Comparison of ENCODE assay signal across 15 mouse cellular contexts in the genomic region with DNA sequence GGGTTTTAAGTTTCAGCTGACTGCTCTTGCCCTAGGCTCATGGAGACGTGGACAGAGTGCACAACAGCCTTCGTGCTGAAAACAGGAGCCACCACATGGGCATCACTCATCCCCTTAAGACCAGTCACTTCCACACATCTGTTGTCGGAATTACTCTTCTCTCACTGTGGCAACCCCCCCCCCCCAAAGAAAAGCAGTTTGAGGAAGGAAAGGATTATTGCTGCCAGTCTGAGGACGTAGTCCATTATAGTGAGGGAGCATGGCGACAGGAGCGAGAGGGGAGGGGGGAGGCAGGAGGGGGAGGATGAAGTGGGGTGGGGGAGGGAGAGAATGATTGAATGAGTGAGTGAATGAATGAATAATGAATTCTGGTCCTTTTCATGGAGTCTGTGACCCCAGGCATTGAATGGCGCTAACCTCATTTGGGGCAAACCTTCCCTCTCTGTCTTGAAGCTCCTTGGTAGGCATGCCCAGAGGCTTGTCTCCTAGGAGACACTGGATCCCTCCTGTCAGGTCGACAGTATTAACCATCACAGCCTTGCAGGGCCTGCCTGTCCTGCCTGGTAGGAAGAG.
DNase-seq lines count a peak whose midpoint lies in the region; ATAC-seq lines count a peak whose summit lies in the region.
"Had no signal": no experiment of that assay in that cellular context is flagged by ENCODE, and none has a peak within 500 bp of the region (broad histone marks: within the 10 kb centered on the region; RNA-seq: fewer than 3 reads in every experiment).

No protein-coding gene starts in this region.

- whole genome bisulfite sequencing in intestine, embryonic 15.5 days, result 62% methylated on average over 8 of the region's 8 CpGs
- WGBS in intestine, embryonic 16.5 days, result 62% methylated on average over 8 of the region's 8 CpGs
- WGBS in forebrain, embryonic 13.5 days, result 16% methylated on average over 8 of the region's 8 CpGs
- 11% methylated on average over 8 of the region's 8 CpGs for WGBS in hindbrain, embryonic 16.5 days
- WGBS in neural tube, embryonic 11.5 days, result 17% methylated on average over 8 of the region's 8 CpGs

- no peaks in the 10 kb centered on the region for H3K27me3 ChIP-seq in intestine, embryonic 15.5 days (replicated peaks)
- H3K27me3 ChIP-seq in intestine, embryonic 16.5 days (replicated peaks; ENCODE audit: control insufficient read depth, insufficient read depth, low read length), result no peaks in the 10 kb centered on the region
- no peaks in the 10 kb centered on the region for H3K27me3 ChIP-seq in forebrain, embryonic 13.5 days
- H3K27me3 ChIP-seq in hindbrain, embryonic 16.5 days (replicated peaks; ENCODE audit: control insufficient read depth, insufficient read depth, low read length), result 0 out of 2 replicates have a peak, but pooled peaks cover 2% of the 10 kb centered on the region
- H3K27me3 ChIP-seq in neural tube, embryonic 11.5 days (ENCODE audit: control insufficient read depth, insufficient read depth, low read length), result no peaks in the 10 kb centered on the region
- H3K27me3 ChIP-seq: liver, embryonic 15.5 days had no signal

- no peaks in the 10 kb centered on the region for H3K36me3 ChIP-seq in intestine, embryonic 15.5 days
- H3K36me3 ChIP-seq in intestine, embryonic 16.5 days (ENCODE audit: control insufficient read depth, insufficient read depth, low read length), result no peaks in the 10 kb centered on the region
- no peaks in the 10 kb centered on the region for H3K36me3 ChIP-seq in forebrain, embryonic 13.5 days (ENCODE audit: poor library complexity, severe bottlenecking)
- H3K36me3 ChIP-seq in hindbrain, embryonic 16.5 days (ENCODE audit: control insufficient read depth, insufficient read depth, low read length), result no peaks in the 10 kb centered on the region
- no peaks in the 10 kb centered on the region for H3K36me3 ChIP-seq in neural tube, embryonic 11.5 days (ENCODE audit: control insufficient read depth, insufficient read depth, low read length)
- H3K36me3 ChIP-seq: liver, embryonic 15.5 days had no signal

- H3K4me3 ChIP-seq in intestine, embryonic 15.5 days (replicated peaks), result no peak overlapping the region
- no peak overlapping the region for H3K4me3 ChIP-seq in intestine, embryonic 16.5 days (ENCODE audit: low read length)
- no peak overlapping the region for H3K4me3 ChIP-seq in forebrain, embryonic 13.5 days
- H3K4me3 ChIP-seq in hindbrain, embryonic 16.5 days (ENCODE audit: low read length), result no peak overlapping the region
- H3K4me3 ChIP-seq in neural tube, embryonic 11.5 days (ENCODE audit: low read depth, low read length), result no peak overlapping the region
- H3K4me3 ChIP-seq: liver, embryonic 15.5 days; myocyte had no signal

- peaks cover 6% of the 10 kb centered on the region; the same call in 1 of the 2 replicates for H3K4me1 ChIP-seq in intestine, embryonic 15.5 days (replicated peaks)
- peaks cover 5% of the 10 kb centered on the region for H3K4me1 ChIP-seq in intestine, embryonic 16.5 days (ENCODE audit: control insufficient read depth, insufficient read depth, low read length)
- peaks cover 20% of the 10 kb centered on the region for H3K4me1 ChIP-seq in forebrain, embryonic 13.5 days
- H3K4me1 ChIP-seq in hindbrain, embryonic 16.5 days (ENCODE audit: control insufficient read depth, insufficient read depth, low read depth, low read length), result peaks cover 10% of the 10 kb centered on the region
- H3K4me1 ChIP-seq in neural tube, embryonic 11.5 days (ENCODE audit: control insufficient read depth, insufficient read depth, low read length), result peaks cover 18% of the 10 kb centered on the region
- H3K4me1 ChIP-seq: liver, embryonic 15.5 days had no signal

- peak; percentile 48; the same call in 1 of the 2 replicates for ATAC-seq in intestine, embryonic 15.5 days
- no peak for ATAC-seq in intestine, embryonic 16.5 days
- peak; percentile 73; the same call in 1 of the 2 replicates for ATAC-seq in forebrain, embryonic 13.5 days
- peak; percentile 80 for ATAC-seq in hindbrain, embryonic 16.5 days
- peak; percentile 89 for ATAC-seq in neural tube, embryonic 11.5 days (ENCODE audit: insufficient read depth, low FRiP score, low TSS enrichment)
- ATAC-seq in erythroblast, adult 5-6 weeks (replicated peaks; ENCODE audit: low FRiP score, poor library complexity, severe bottlenecking), result no peak

- DNase-seq in neural tube, embryonic 11.5 days (ENCODE audit: low spot score), result peak; percentile 58
- no peak for DNase-seq in cerebellum, adult 18-20 months
- DNase-seq in left cerebral cortex, adult 8-10 months (ENCODE audit: low spot score in 2 of 2), result no peak
- DNase-seq: cerebellum, adult 11 months; heart, adult 18-20 months; heart, postnatal 10 days; kidney, adult 8-10 months; thymus, adult 18-20 months had no signal

- no peak overlapping the region for H3K4me2 ChIP-seq in intestine, embryonic 15.5 days (replicated peaks)
- H3K4me2 ChIP-seq in intestine, embryonic 16.5 days (ENCODE audit: low read depth, low read length), result no peak overlapping the region
- peak overlapping the region; percentile 15; the same call in 1 of the 2 replicates for H3K4me2 ChIP-seq in forebrain, embryonic 13.5 days
- H3K4me2 ChIP-seq in hindbrain, embryonic 16.5 days (ENCODE audit: low read length), result no peak overlapping the region
- no peak overlapping the region for H3K4me2 ChIP-seq in neural tube, embryonic 11.5 days (ENCODE audit: low read depth)
- H3K4me2 ChIP-seq: liver, embryonic 15.5 days had no signal

- no peak overlapping the region for H3K27ac ChIP-seq in intestine, embryonic 15.5 days
- no peak overlapping the region for H3K27ac ChIP-seq in intestine, embryonic 16.5 days (ENCODE audit: low read length)
- peak overlapping the region; percentile 49 for H3K27ac ChIP-seq in forebrain, embryonic 13.5 days
- peak overlapping the region; percentile 29; the same call in 1 of the 2 replicates for H3K27ac ChIP-seq in hindbrain, embryonic 16.5 days (ENCODE audit: low read depth, low read length)
- H3K27ac ChIP-seq in neural tube, embryonic 11.5 days (ENCODE audit: low read depth, low read length), result peak overlapping the region; percentile 44; the same call in 1 of the 2 replicates
- H3K27ac ChIP-seq: liver, embryonic 15.5 days had no signal

- no peaks in the 10 kb centered on the region for H3K9me3 ChIP-seq in intestine, embryonic 15.5 days
- H3K9me3 ChIP-seq in intestine, embryonic 16.5 days (ENCODE audit: control insufficient read depth, low read length), result no peaks in the 10 kb centered on the region
- H3K9me3 ChIP-seq in forebrain, embryonic 13.5 days (replicated peaks), result no peaks in the 10 kb centered on the region
- no peaks in the 10 kb centered on the region for H3K9me3 ChIP-seq in hindbrain, embryonic 16.5 days (ENCODE audit: control insufficient read depth, low read length)
- H3K9me3 ChIP-seq in neural tube, embryonic 11.5 days (ENCODE audit: control insufficient read depth, low read length), result no peaks in the 10 kb centered on the region
- H3K9me3 ChIP-seq: liver, embryonic 15.5 days had no signal

- H3K9ac ChIP-seq in intestine, embryonic 15.5 days, result no peak overlapping the region
- H3K9ac ChIP-seq in intestine, embryonic 16.5 days (ENCODE audit: low read depth, low read length), result no peak overlapping the region
- H3K9ac ChIP-seq in forebrain, embryonic 13.5 days, result no peak overlapping the region
- peak overlapping the region; percentile 32; the same call in 1 of the 2 replicates for H3K9ac ChIP-seq in hindbrain, embryonic 16.5 days (ENCODE audit: low read depth, low read length)
- no peak overlapping the region for H3K9ac ChIP-seq in neural tube, embryonic 11.5 days (ENCODE audit: low read length)
- H3K9ac ChIP-seq: liver, embryonic 15.5 days had no signal

Comparison
In these comparisons a context has a peak if more than half of its experiments do, and no peak if none do; other contexts are left out.
1. ATAC-seq: peak in intestine, embryonic 15.5 days (single experiment), forebrain, embryonic 13.5 days (single experiment), hindbrain, embryonic 16.5 days (single experiment) and neural tube, embryonic 11.5 days (single experiment); none in intestine, embryonic 16.5 days (single experiment) and erythroblast, adult 5-6 weeks (single experiment).
2. H3K27ac ChIP-seq: peak in forebrain, embryonic 13.5 days (single experiment), hindbrain, embryonic 16.5 days (single experiment) and neural tube, embryonic 11.5 days (single experiment); none in intestine, embryonic 15.5 days (single experiment) and intestine, embryonic 16.5 days (single experiment).